Mouse (Mus musculus): Measurements from ENCODE around the gene Camk1d.
"Not testable (repeated sequence)": the region's sequence is repeated elsewhere in the genome, so short reads cannot be mapped to it uniquely, and the experiment has no call there.

Gene Camk1d

GRCm38 (mm10) chr2:5611601-5612000, 102.7 kb downstream of the Camk1d start:
- no peak for DNase-seq (ENCODE audit: low spot score)

- no peak for DNase-seq (ENCODE audit: low spot score)
Measured at GRCm38 (mm10) chr2:5610521-5610920, 103.8 kb downstream of the Camk1d start.

- DNase-seq (ENCODE audit: low spot score) = no peak
Measured at GRCm38 (mm10) chr2:5607920-5608841, 106.1 kb downstream of the Camk1d start.

GRCm38 (mm10) chr2:5605849-5606248, 108.5 kb downstream of the Camk1d start:
- DNase-seq (ENCODE audit: low spot score) = no peak

- no peak for DNase-seq (ENCODE audit: low spot score)
Measured at GRCm38 (mm10) chr2:5602044-5602443, 112.3 kb downstream of the Camk1d start.

GRCm38 (mm10) chr2:5601243-5601642, 113.1 kb downstream of the Camk1d start:
- DNase-seq (ENCODE audit: low spot score) = not testable (repeated sequence)

- no peak for DNase-seq (ENCODE audit: low spot score)
Measured at GRCm38 (mm10) chr2:5600183-5600962, 113.9 kb downstream of the Camk1d start.

- no peak for DNase-seq (ENCODE audit: low spot score)
Measured at GRCm38 (mm10) chr2:5599713-5600112, 114.6 kb downstream of the Camk1d start.

- DNase-seq (ENCODE audit: low spot score) = no peak
Measured at GRCm38 (mm10) chr2:5598533-5598932, 115.8 kb downstream of the Camk1d start.

- DNase-seq (ENCODE audit: low spot score) = no peak
Measured at GRCm38 (mm10) chr2:5596882-5597281, 117.4 kb downstream of the Camk1d start.

- DNase-seq (ENCODE audit: low spot score) = no peak
Measured at GRCm38 (mm10) chr2:5595356-5596191, 118.7 kb downstream of the Camk1d start.

GRCm38 (mm10) chr2:5592461-5593136, 121.7 kb downstream of the Camk1d start:
- DNase-seq (ENCODE audit: low spot score) = no peak

- no peak for DNase-seq (ENCODE audit: low spot score)
Measured at GRCm38 (mm10) chr2:5590074-5590473, 124.2 kb downstream of the Camk1d start.

- DNase-seq (ENCODE audit: low spot score) = no peak
Measured at GRCm38 (mm10) chr2:5589163-5589562, 125.2 kb downstream of the Camk1d start.

GRCm38 (mm10) chr2:5588329-5588982, 125.9 kb downstream of the Camk1d start:
- DNase-seq (ENCODE audit: low spot score) = no peak

- no peak for DNase-seq (ENCODE audit: low spot score)
Measured at GRCm38 (mm10) chr2:5584318-5585027, 129.8 kb downstream of the Camk1d start.

- DNase-seq (ENCODE audit: low spot score) = no peak
Measured at GRCm38 (mm10) chr2:5579391-5579790, 134.9 kb downstream of the Camk1d start.

- DNase-seq (ENCODE audit: low spot score) = no peak
Measured at GRCm38 (mm10) chr2:5577399-5578129, 136.8 kb downstream of the Camk1d start.

GRCm38 (mm10) chr2:5572314-5573006, 141.9 kb downstream of the Camk1d start:
- no peak for DNase-seq (ENCODE audit: low spot score)
